Mouse (Mus musculus) hindbrain, postnatal 0 days (tissue): ENCODE results near the gene Myl3. TPM values are rescaled to one million over a fixed set of nuclear protein-coding genes. Genes with fewer than 3 reads are reported as not detected.

Experiments
- ATAC-seq: fragments of 200-750 bp; cut with Nextera tagmentation; 2 replicates; pipeline ENCODE4 v1.8.0; 2017; ENCODE audit warnings: mild to moderate bottlenecking, moderate TSS enrichment, moderate library complexity
- DNase-seq: peaks from one replicate; pipeline ENCODE4 v3.0.0-alpha.2; 2015; ENCODE audit warnings: low spot score
- H3K27ac ChIP-seq: fragments of 300-500 bp; sonication (generic); 2 replicates; pipeline ENCODE4 v1.5.1; 2014; ENCODE audit warnings: mild to moderate bottlenecking
- H3K27me3 ChIP-seq: fragments of 300-500 bp; sonication (generic); 2 replicates; pipeline ENCODE4 v1.6.1; 2014; ENCODE audit warnings: low read length, mixed read lengths; ENCODE audit not compliant: insufficient read depth
- H3K36me3 ChIP-seq: fragments of 300-500 bp; sonication (generic); 2 replicates; pipeline ENCODE4 v1.6.1; 2014; ENCODE audit warnings: low read length, mixed read lengths; ENCODE audit not compliant: insufficient read depth
- H3K4me1 ChIP-seq: fragments of 300-500 bp; sonication (generic); 2 replicates; pipeline ENCODE4 v1.6.1; 2014; ENCODE audit warnings: antibody characterized with exemption, low read length, mixed read lengths; ENCODE audit not compliant: insufficient read depth
- H3K4me2 ChIP-seq: fragments of 300-500 bp; sonication (generic); 2 replicates; pipeline ENCODE4 v1.6.1; 2014; ENCODE audit warnings: low read depth, mild to moderate bottlenecking, low read length, moderate library complexity, mixed read lengths
- H3K4me3 ChIP-seq: fragments of 300-500 bp; sonication (generic); 2 replicates; pipeline ENCODE4 v1.5.1; 2014; ENCODE audit warnings: low read length
- H3K9ac ChIP-seq: fragments of 300-500 bp; sonication (generic); replicated peaks from 2 replicates; pipeline ENCODE4 v1.6.1; 2014; ENCODE audit warnings: mild to moderate bottlenecking, low read length, moderate library complexity, mixed read lengths
- H3K9me3 ChIP-seq: fragments of 300-500 bp; sonication (generic); 2 replicates; pipeline ENCODE4 v1.6.1; 2016; ENCODE audit warnings: low read length, mixed read lengths
- CTCF ChIP-seq: IDR thresholded peaks from 2 replicates; pipeline ENCODE4 v1.5.1; 2016; ENCODE audit warnings: antibody characterized with exemption, control low read depth, low read depth
- WGBS: fragments of 180-500 bp; shearing (Covaris S2); extraction: QIAGEN DNeasy Blood & Tissue Kit; methylation state at CpG from one replicate; pipeline ENCODE4 v1.1.7; 2014; 5-methylcytosine and 5-hydroxymethylcytosine counted together
- polyA plus RNA-seq: library from polyadenylated mRNA; unstranded; fragments of >200 nt; fragmentation: Nextera tagmentation; extraction: Ambion mirVana; gene quantifications from 2 replicates; pipeline ENCODE4 v1.2.1, GENCODE M21; 2015
- total RNA-seq: library from RNA; depleted of rRNA; stranded (reverse); fragments of >200 nt; gene quantifications from 2 replicates; pipeline ENCODE4 v1.2.3, GENCODE M21; 2014

The Myl3 gene
- total and polyA plus RNA-seq, 2 experiments from 2014 or later: 0.65 TPM; not detected in 1

- Histone ChIP-seq H3K4me3 (no peak overlapping the region), H3K4me1 (no peaks in the 10 kb centered on the region), H3K36me3 (no peaks in the 10 kb centered on the region), H3K4me2 (no peak overlapping the region), H3K9me3 (no peaks in the 10 kb centered on the region), H3K27ac (no peak overlapping the region), H3K9ac (no peak overlapping the region), H3K27me3 (no peaks in the 10 kb centered on the region)
- no peak for TF ChIP-seq CTCF
- ATAC-seq: no peak
- 83% methylated on average over 1 of the region's 1 CpGs for WGBS
- DNase-seq: peak; percentile 36
These were observed 38.8 kb upstream of the Myl3 start for GRCm38 (mm10) chr9:110702848-110703247.

GRCm38 (mm10) chr9:110703951-110704350 lies 37.7 kb upstream of the Myl3 start:
- no peaks in the 10 kb centered on the region for H3K4me1 ChIP-seq
- no peak overlapping the region for H3K4me3 ChIP-seq
- no peaks in the 10 kb centered on the region for H3K9me3 ChIP-seq
- ATAC-seq (no peak), DNase-seq (no peak)
- no peaks in the 10 kb centered on the region for H3K27me3 ChIP-seq
- H3K36me3 ChIP-seq: no peaks in the 10 kb centered on the region
- H3K9ac ChIP-seq: no peak overlapping the region
- WGBS: 91% methylated on average over 6 of the region's 6 CpGs
- no peak for TF ChIP-seq CTCF
- no peak overlapping the region for H3K4me2 ChIP-seq
- no peak overlapping the region for H3K27ac ChIP-seq

GRCm38 (mm10) chr9:110706784-110707183 lies 34.9 kb upstream of the Myl3 start:
- Histone ChIP-seq H3K4me3 (no peak overlapping the region), H3K27me3 (no peaks in the 10 kb centered on the region), H3K9me3 (no peaks in the 10 kb centered on the region), H3K9ac (no peak overlapping the region), H3K4me1 (no peaks in the 10 kb centered on the region), H3K27ac (no peak overlapping the region), H3K36me3 (no peaks in the 10 kb centered on the region), H3K4me2 (no peak overlapping the region)
- DNase-seq (no peak), ATAC-seq (no peak)
- no peak for TF ChIP-seq CTCF
- 78% methylated on average over 5 of the region's 5 CpGs for WGBS

- whole genome bisulfite sequencing: 49% methylated on average over 5 of the region's 5 CpGs
- no peaks in the 10 kb centered on the region for H3K4me1 ChIP-seq
- no peak overlapping the region for H3K9ac ChIP-seq
- peak; percentile 84 for DNase-seq
- no peak overlapping the region for H3K4me2 ChIP-seq
- no peaks in the 10 kb centered on the region for H3K27me3 ChIP-seq
- H3K36me3 ChIP-seq: peaks cover 13% of the 10 kb centered on the region; the same call in 1 of the 2 replicates
- peak; percentile 94 for TF ChIP-seq CTCF
- no peak overlapping the region for H3K4me3 ChIP-seq
- H3K27ac ChIP-seq: no peak overlapping the region
- no peaks in the 10 kb centered on the region for H3K9me3 ChIP-seq
- peak; percentile 89 for ATAC-seq
These were observed 31.9 kb upstream of the Myl3 start for GRCm38 (mm10) chr9:110709640-110710258.

GRCm38 (mm10) chr9:110711532-110711931 lies 30.1 kb upstream of the Myl3 start:
- H3K9me3 ChIP-seq: no peaks in the 10 kb centered on the region
- H3K4me3 ChIP-seq: no peak overlapping the region
- no peak overlapping the region for H3K9ac ChIP-seq
- 95% methylated on average over 1 of the region's 1 CpGs for WGBS
- DNase-seq: no peak
- no peaks in the 10 kb centered on the region for H3K4me1 ChIP-seq
- TF ChIP-seq CTCF: no peak
- H3K27me3 ChIP-seq: no peaks in the 10 kb centered on the region
- no peak overlapping the region for H3K4me2 ChIP-seq
- no peak for ATAC-seq
- no peak overlapping the region for H3K27ac ChIP-seq
- H3K36me3 ChIP-seq: peaks cover 13% of the 10 kb centered on the region; the same call in 1 of the 2 replicates

- Histone ChIP-seq H3K27me3 (no peaks in the 10 kb centered on the region), H3K9me3 (no peaks in the 10 kb centered on the region), H3K36me3 (peaks cover 13% of the 10 kb centered on the region; the same call in 1 of the 2 replicates), H3K9ac (no peak overlapping the region), H3K4me1 (no peaks in the 10 kb centered on the region), H3K4me3 (no peak overlapping the region), H3K4me2 (no peak overlapping the region), H3K27ac (no peak overlapping the region)
- no peak for DNase-seq
- 82% methylated on average over 6 of the region's 6 CpGs for WGBS
- TF ChIP-seq CTCF: no peak
- no peak for ATAC-seq
These were observed 29.7 kb upstream of the Myl3 start for GRCm38 (mm10) chr9:110711996-110712395.

- ATAC-seq (no peak), DNase-seq (no peak)
- no peak for TF ChIP-seq CTCF
- H3K4me2 ChIP-seq: no peak overlapping the region
- no peak overlapping the region for H3K27ac ChIP-seq
- H3K36me3 ChIP-seq: peaks cover 13% of the 10 kb centered on the region; the same call in 1 of the 2 replicates
- WGBS: 95% methylated on average over 4 of the region's 4 CpGs
- no peaks in the 10 kb centered on the region for H3K27me3 ChIP-seq
- no peak overlapping the region for H3K9ac ChIP-seq
- H3K4me1 ChIP-seq: no peaks in the 10 kb centered on the region
- H3K9me3 ChIP-seq: no peaks in the 10 kb centered on the region
- no peak overlapping the region for H3K4me3 ChIP-seq
These were observed 29.1 kb upstream of the Myl3 start for GRCm38 (mm10) chr9:110712545-110712944.
